Mouse (Mus musculus) Muller cell, postnatal 12 days (primary cell): ENCODE results near the gene Cdc42ep1.
A peak's percentile ranks its signal among the peaks of the same experiment; 100 is the strongest.
"Not testable (repeated sequence)": the region's sequence is repeated elsewhere in the genome, so short reads cannot be mapped to it uniquely, and the experiment has no call there.

ENCODE experiments used
- DNase-seq: peaks from one replicate; pipeline ENCODE4 v3.0.0-alpha.2; 2015; ENCODE audit errors: inconsistent ontology term

Cdc42ep1 gene

GRCm38 (mm10) chr15:78878792-78879516 is 36.5 kb downstream of the Cdc42ep1 start:
- DNase-seq = not testable (repeated sequence)

DNA sequence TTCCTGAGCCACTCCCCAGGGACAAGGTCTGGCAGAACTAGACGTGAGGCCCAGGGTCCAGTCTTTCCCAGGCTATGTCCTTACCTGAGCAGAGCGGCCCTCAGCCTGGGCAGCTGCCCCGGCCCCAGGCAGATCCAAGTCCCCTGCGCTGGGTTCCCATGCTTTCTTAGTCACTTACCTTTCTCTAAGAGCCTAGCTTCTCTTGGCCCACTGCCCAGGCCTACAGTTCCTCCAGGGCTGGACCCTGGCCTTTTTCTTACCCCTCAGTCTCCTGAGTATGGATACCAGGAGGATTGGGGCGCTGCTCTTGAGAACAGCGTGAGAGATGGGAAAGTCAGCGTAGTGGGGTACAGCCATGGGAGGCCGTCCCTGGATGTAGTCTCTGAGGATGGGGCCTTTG is 38.0 kb downstream of the Cdc42ep1 start:
- DNase-seq = no peak

DNA sequence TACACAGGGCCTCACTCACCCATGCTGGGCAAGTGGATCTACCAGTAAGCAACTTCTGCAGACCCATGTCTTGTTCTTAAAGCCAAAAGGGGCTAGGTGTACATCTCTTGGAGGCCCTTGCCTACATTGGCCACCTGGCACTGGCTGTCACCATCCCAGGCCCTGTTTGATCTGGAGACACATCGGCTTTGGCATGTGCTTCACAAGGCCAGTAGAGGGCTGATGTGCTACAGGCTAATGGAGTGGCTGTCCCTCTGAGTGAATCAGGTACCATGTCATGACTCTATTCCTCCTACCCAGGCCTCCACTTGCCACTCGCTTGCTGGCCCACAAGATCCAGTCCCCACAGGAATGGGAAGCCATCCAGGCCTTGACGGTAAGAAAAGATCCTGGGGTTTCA is 39.4 kb downstream of the Cdc42ep1 start:
- no peak for DNase-seq

DNA sequence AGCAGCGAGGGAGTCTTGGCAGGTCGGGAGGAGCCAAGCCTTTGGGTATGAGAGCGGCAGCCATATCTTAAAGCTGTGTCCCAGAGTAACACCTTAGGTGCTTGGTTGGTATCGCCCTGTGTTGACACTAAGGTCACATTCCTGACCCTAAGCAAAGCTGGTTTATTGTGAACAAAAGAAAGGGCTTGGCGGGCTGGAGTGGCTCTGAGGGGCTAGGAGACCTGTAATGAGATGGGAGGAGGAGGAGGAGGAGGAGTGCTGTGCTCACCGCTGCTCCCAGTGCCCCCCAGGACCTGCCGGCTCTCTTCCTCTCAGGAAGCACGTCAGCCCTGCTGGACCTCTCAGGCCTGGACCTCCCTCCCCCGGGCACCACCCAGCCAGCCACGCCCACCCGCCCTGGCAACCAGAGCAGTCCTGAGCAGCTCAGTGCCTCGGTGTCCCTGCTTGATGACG is 47.0 kb downstream of the Cdc42ep1 start:
- DNase-seq = no peak

DNA sequence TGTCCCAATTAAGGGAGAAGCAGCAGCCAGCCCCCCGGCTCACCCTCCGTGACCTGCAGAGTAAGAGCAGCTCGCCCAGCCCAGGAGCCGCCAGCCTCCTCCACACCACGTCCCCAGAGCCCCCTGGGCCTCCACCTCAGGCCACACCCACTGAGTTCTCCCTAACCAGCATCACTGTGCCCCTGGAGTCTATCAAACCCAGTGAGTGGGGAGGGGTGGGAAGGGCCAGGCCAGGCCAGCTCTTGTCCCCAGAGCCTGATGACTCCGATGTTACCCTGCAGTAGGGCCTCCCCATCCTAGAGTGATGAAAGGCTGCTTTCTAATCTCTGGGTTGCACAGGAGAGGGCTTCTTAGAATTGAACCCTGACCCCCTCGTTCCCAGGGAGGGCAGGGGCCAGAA is 50.0 kb downstream of the Cdc42ep1 start:
- DNase-seq = no peak

DNA sequence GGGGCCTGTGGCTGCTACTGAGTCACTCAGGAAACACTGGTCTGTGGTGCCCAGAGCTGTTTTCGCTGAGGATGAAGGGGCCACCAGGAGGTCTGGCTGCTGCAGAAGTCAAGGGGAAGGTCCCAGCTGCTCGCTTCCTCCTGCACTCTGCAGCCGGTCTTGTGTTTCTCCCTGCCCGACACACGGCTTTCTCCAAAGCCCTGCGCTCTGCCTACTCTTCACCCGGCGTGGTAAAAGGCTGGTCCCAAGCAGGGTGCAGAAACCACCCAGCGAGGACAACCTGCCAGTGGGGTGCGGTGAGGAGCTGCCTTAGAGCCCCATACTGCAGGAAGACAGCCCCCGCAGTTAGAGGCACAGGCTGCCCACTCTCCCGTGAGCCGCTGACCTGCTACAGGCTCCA is 52.3 kb downstream of the Cdc42ep1 start:
- DNase-seq = no peak

DNA sequence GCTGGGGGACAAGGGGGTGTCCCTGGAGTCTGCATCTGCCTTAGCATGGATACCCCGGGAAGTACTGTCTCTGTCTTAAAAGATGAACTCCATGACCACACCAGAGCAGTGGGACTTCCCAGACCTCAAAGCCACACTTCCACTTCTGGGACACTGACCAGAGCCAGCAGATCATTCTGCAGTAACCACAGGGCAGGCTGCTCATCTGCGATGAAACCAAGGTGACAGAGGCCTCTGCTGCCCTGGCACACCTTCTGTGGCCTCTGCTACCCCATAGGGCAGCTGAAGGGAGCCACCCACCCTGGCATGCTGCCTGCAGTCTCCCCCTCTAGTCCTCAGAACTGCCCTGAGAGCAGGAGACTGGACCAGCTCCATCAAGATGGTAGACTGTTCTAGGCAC is 53.3 kb downstream of the Cdc42ep1 start:
- DNase-seq = peak; percentile 18

DNA sequence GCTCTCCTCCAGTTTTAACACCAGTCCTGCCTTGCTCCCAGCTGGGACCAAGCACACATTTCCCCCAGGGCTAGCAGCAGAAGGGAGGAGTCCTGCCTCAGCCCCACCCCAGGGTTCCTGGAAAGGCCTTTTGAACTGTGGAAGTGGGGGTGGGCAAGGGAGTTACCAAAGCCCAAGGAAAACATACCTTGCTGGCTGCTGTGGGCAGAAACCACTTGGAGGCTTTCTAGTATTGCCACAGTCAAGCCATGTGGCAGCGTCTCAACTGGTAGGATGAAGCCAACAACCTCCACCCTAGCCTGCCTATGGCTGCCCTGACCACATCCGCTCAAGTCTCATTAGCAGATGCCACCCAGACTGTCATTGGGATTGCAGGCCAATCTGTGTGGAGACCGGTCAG is 53.7 kb downstream of the Cdc42ep1 start:
- peak; percentile 34 for DNase-seq

DNA sequence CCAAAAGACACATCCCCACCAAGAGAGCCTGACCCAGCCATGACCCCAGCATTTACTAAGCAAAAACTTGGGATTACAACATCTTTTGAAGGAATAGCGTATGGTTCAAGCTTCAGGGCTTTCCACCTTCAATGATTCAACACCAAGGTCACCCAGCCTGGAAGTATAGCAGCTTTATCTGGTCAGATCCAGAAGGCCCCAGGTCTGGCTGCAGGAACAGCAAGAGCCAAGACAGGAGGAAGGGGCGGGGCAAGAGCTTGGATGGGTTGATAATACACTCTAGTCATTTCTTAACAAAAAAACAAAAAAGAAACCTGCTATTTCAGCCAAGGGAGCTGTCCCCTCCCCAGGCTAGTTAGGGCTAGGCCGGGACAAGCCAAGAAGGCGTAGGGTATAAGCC is 55.1 kb downstream of the Cdc42ep1 start:
- no peak for DNase-seq

DNA sequence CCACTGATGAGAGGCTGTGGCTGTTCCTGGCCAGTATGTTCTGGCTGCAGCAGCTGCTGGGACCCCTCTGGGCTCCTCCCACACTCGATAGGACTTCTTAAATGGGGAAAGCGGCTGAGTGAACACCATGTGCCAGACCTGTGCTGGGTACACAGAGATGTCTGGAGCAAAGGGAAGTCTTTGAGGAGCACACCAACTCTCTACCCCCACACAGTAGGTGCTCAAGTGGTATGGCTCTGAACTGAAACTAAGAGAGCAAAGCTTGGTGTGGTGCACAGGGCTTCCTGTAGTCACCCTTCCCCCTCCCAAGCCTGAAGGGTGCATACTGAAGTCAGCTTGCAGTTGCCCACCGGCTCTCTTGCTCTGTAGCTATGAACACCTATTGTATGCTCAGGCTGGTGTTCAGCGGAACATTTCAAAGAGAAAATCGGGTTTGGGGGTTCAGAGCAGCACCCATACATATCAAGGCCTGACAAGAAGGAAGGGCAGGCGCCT is 56.1 kb downstream of the Cdc42ep1 start:
- no peak for DNase-seq

DNA sequence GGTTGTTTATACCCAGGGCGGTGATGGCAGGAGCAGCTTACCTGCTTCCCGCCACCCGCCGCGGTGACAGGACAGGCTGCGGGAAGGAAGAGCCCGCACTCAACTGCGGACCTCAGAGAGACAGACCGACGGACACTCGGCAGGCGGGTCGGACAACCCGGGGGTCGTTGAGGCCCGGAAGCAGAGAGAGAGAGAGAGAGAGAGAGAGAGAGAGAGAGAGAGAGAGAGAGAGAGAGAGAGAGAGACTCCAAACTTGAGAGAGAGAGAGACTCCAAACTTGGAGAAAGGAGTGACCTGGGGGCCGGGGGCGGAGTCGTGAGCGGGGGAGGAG is 57.0 kb downstream of the Cdc42ep1 start, which contains the start of gene Gm49510:
TSS of gene Gm49510 (plus strand) at position 259 of the 331 bp plus-strand sequence.
- DNase-seq = no peak

GRCm38 (mm10) chr15:78899740-78900584 is 57.5 kb downstream of the Cdc42ep1 start, which contains the start of gene Sh3bp1:
Gene Sh3bp1, plus strand, starts transcription at chr15:78899768.
- peak; percentile 85 for DNase-seq
